Mouse (Mus musculus) v-Abl transformed pro-B cells (cell line): Measurements from ENCODE around the gene Gpsm1.

Experiments used
- in situ Hi-C, 2 experiments: fragments of 400-800 bp; cut with MboI; formaldehyde crosslinking; loops; one replicate each; pipeline ENCODE4 v1.15.1; 2025; ENCODE audit not compliant: unreplicated experiment in 2 of 2

Gpsm1 gene

GRCm38 (mm10) chr2:26306702-26307101, 8.6 kb upstream of the Gpsm1 start:
- in situ Hi-C loops, result loop anchor here (10.0 to 25.0 kb wide), 2 partner anchors 258 to 606 kb away; partner anchors contain the start of genes Med22 (in 1 of the 2), Rpl7a (in 1 of the 2), Surf1 (in 1 of the 2) and Surf2 (in 1 of the 2)

- in situ Hi-C loops, result loop anchor here (10.0 to 25.0 kb wide), 3 partner anchors 135 to 603 kb away; partner anchors contain the start of genes Sec16a (in 2 of the 2), Med22 (in 1 of the 2), Rpl7a (in 1 of the 2) and Surf1 (in 1 of the 2)
Observed at GRCm38 (mm10) chr2:26309739-26310138, 5.6 kb upstream of the Gpsm1 start.

- in situ Hi-C loops, result loop anchor here (10.0 to 25.0 kb wide), 2 partner anchors 133 to 600 kb away; partner anchors contain the start of genes Sec16a (in 2 of the 2), Med22 (in 1 of the 2), Rpl7a (in 1 of the 2) and Surf1 (in 1 of the 2)
Observed at GRCm38 (mm10) chr2:26311936-26312335, 3.4 kb upstream of the Gpsm1 start.

GRCm38 (mm10) chr2:26312812-26313211, 2.5 kb upstream of the Gpsm1 start:
- in situ Hi-C loops, result loop anchor here (10.0 to 25.0 kb wide), 2 partner anchors 132 to 599 kb away; partner anchors contain the start of genes Sec16a (in 2 of the 2), Med22 (in 1 of the 2), Rpl7a (in 1 of the 2) and Surf1 (in 1 of the 2)

- in situ Hi-C loops, result loop anchor here (10.0 to 25.0 kb wide), 2 partner anchors 131 to 599 kb away; partner anchors contain the start of genes Sec16a (in 2 of the 2), Med22 (in 1 of the 2), Rpl7a (in 1 of the 2) and Surf1 (in 1 of the 2)
Observed at GRCm38 (mm10) chr2:26313394-26313793, 1.9 kb upstream of the Gpsm1 start.

- in situ Hi-C loops, result loop anchor here (10.0 to 25.0 kb wide), 2 partner anchors 130 to 598 kb away; partner anchors contain the start of genes Sec16a (in 2 of the 2), Med22 (in 1 of the 2), Rpl7a (in 1 of the 2) and Surf1 (in 1 of the 2)
Observed at GRCm38 (mm10) chr2:26314281-26315071, 839 bp upstream of the Gpsm1 start.

GRCm38 (mm10) chr2:26315925-26316311, 603 bp downstream of the Gpsm1 start:
- in situ Hi-C loops, result loop anchor here (10.0 to 25.0 kb wide), 2 partner anchors 129 to 596 kb away; partner anchors contain the start of genes Sec16a (in 2 of the 2), Med22 (in 1 of the 2), Rpl7a (in 1 of the 2) and Surf1 (in 1 of the 2)

GRCm38 (mm10) chr2:26316576-26317246, 1.4 kb downstream of the Gpsm1 start:
- in situ Hi-C loops, result loop anchor here (10.0 to 25.0 kb wide), 2 partner anchors 128 to 596 kb away; partner anchors contain the start of genes Sec16a (in 2 of the 2), Med22 (in 1 of the 2), Rpl7a (in 1 of the 2) and Surf1 (in 1 of the 2)

GRCm38 (mm10) chr2:26317371-26317770, 2.1 kb downstream of the Gpsm1 start:
- in situ Hi-C loops, result loop anchor here (10.0 to 25.0 kb wide), 2 partner anchors 127 to 595 kb away; partner anchors contain the start of genes Sec16a (in 2 of the 2), Med22 (in 1 of the 2), Rpl7a (in 1 of the 2) and Surf1 (in 1 of the 2)

- in situ Hi-C loops, result loop anchor here (10.0 to 25.0 kb wide), 2 partner anchors 127 to 594 kb away; partner anchors contain the start of genes Sec16a (in 2 of the 2), Med22 (in 1 of the 2), Rpl7a (in 1 of the 2) and Surf1 (in 1 of the 2)
Observed at GRCm38 (mm10) chr2:26317991-26318672, 2.8 kb downstream of the Gpsm1 start.

- in situ Hi-C loops, result loop anchor here (10.0 to 25.0 kb wide), 2 partner anchors 126 to 593 kb away; partner anchors contain the start of genes Sec16a (in 2 of the 2), Med22 (in 1 of the 2), Rpl7a (in 1 of the 2) and Surf1 (in 1 of the 2)
Observed at GRCm38 (mm10) chr2:26319109-26319508, 3.8 kb downstream of the Gpsm1 start.

GRCm38 (mm10) chr2:26319519-26320244, 4.4 kb downstream of the Gpsm1 start:
- in situ Hi-C loops, result loop anchor here (10.0 to 25.0 kb wide), 2 partner anchors 125 to 593 kb away; partner anchors contain the start of genes Sec16a (in 2 of the 2), Med22 (in 1 of the 2), Rpl7a (in 1 of the 2) and Surf1 (in 1 of the 2)

GRCm38 (mm10) chr2:26320245-26321185, 5.2 kb downstream of the Gpsm1 start:
- in situ Hi-C loops, result loop anchor here in 1 of 2 experiments (25.0 kb wide), 1 partner anchor 592 kb away; the partner anchor contains the start of genes Med22, Rpl7a, Surf1 and Surf2

GRCm38 (mm10) chr2:26323589-26324325, 8.4 kb downstream of the Gpsm1 start:
- in situ Hi-C loops, result loop anchor here in 1 of 2 experiments (25.0 kb wide), 1 partner anchor 589 kb away; the partner anchor contains the start of genes Med22, Rpl7a, Surf1 and Surf2

- in situ Hi-C loops, result loop anchor here in 1 of 2 experiments (25.0 kb wide), 1 partner anchor 587 kb away; the partner anchor contains the start of genes Med22, Rpl7a, Surf1 and Surf2
Observed at GRCm38 (mm10) chr2:26324917-26325316, 9.6 kb downstream of the Gpsm1 start.
